In the genomic region with DNA sequence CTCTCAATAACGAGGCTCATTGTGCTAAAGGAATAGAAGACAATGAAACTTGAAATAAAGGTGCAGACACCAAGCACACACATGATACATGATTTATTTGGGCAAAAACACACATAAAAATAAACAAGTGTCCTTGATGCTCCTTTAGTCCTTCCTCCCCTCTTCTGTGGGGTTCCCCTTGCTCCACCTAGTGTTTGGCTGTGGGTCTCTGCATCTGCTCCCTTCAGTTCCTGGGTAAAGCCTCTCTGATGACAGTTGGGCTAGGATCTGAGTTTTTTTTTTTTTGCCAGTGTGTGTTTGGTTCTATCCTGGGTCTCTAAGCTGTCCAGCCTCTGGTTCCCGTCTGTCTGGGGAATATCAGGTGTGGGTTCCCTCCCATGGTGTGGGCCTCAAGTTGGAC, we compare ENCODE assay signal across 11 mouse cellular contexts.
DNase-seq lines count a peak whose midpoint lies in the region; ATAC-seq and TF ChIP-seq lines count a peak whose summit lies in the region.
"Had no signal": no experiment of that assay in that cellular context is flagged by ENCODE, and none has a peak within 500 bp of the region (broad histone marks: within the 10 kb centered on the region; RNA-seq: fewer than 3 reads in every experiment).

No protein-coding gene starts in this region.

- no peaks in the 10 kb centered on the region for H3K27me3 ChIP-seq in kidney, postnatal 0 days (ENCODE audit: insufficient read depth, low read length)
- no peaks in the 10 kb centered on the region for H3K27me3 ChIP-seq in kidney, embryonic 16.5 days (ENCODE audit: insufficient read depth, low read length)
- H3K27me3 ChIP-seq in E14TG2a.4 (ENCODE audit: insufficient read depth, low read length) = no peaks in the 10 kb centered on the region
- no peaks in the 10 kb centered on the region for H3K27me3 ChIP-seq in midbrain, embryonic 14.5 days (ENCODE audit: control insufficient read depth, insufficient read depth, low read length)
- H3K27me3 ChIP-seq: embryonic facial prominence, embryonic 13.5 days; limb, embryonic 13.5 days had no signal

- H3K36me3 ChIP-seq in kidney, postnatal 0 days (ENCODE audit: insufficient read depth, low read length) = no peaks in the 10 kb centered on the region
- H3K36me3 ChIP-seq in kidney, embryonic 16.5 days (ENCODE audit: insufficient read depth, low read length) = peaks cover 9% of the 10 kb centered on the region
- H3K36me3 ChIP-seq in E14TG2a.4 (ENCODE audit: insufficient read depth, low read length) = no peaks in the 10 kb centered on the region
- peaks cover 51% of the 10 kb centered on the region for H3K36me3 ChIP-seq in midbrain, embryonic 14.5 days (ENCODE audit: control insufficient read depth, insufficient read depth, low read length)

- H3K4me1 ChIP-seq in kidney, postnatal 0 days (replicated peaks; ENCODE audit: insufficient read depth, low read length) = no peaks in the 10 kb centered on the region
- no peaks in the 10 kb centered on the region for H3K4me1 ChIP-seq in kidney, embryonic 16.5 days (ENCODE audit: insufficient read depth, low read length)
- no peaks in the 10 kb centered on the region for H3K4me1 ChIP-seq in E14TG2a.4 (replicated peaks; ENCODE audit: low read depth, low read length)
- H3K4me1 ChIP-seq in midbrain, embryonic 14.5 days (ENCODE audit: control insufficient read depth, insufficient read depth, low read length) = no peaks in the 10 kb centered on the region
- H3K4me1 ChIP-seq: embryonic facial prominence, embryonic 13.5 days; limb, embryonic 13.5 days had no signal

- WGBS in kidney, postnatal 0 days = 76% methylated on average over 2 of the region's 2 CpGs
- WGBS in kidney, embryonic 16.5 days = 79% methylated on average over 2 of the region's 2 CpGs
- WGBS in midbrain, embryonic 14.5 days = 85% methylated on average over 2 of the region's 2 CpGs

- H3K27ac ChIP-seq in kidney, postnatal 0 days = no peak overlapping the region
- no peak overlapping the region for H3K27ac ChIP-seq in kidney, embryonic 16.5 days (ENCODE audit: low read length)
- H3K27ac ChIP-seq in midbrain, embryonic 14.5 days (replicated peaks; ENCODE audit: low read depth, low read length) = no peak overlapping the region
- H3K27ac ChIP-seq: embryonic facial prominence, embryonic 13.5 days; limb, embryonic 13.5 days had no signal

- no peak overlapping the region for H3K9ac ChIP-seq in kidney, postnatal 0 days (ENCODE audit: low read depth, low read length)
- no peak overlapping the region for H3K9ac ChIP-seq in kidney, embryonic 16.5 days (replicated peaks; ENCODE audit: low read length)
- H3K9ac ChIP-seq in midbrain, embryonic 14.5 days (replicated peaks; ENCODE audit: low read length) = no peak overlapping the region
- H3K9ac ChIP-seq: embryonic facial prominence, embryonic 13.5 days; limb, embryonic 13.5 days had no signal

- no peak overlapping the region for H3K4me3 ChIP-seq in kidney, postnatal 0 days (replicated peaks; ENCODE audit: low read depth, low read length)
- no peak overlapping the region for H3K4me3 ChIP-seq in kidney, embryonic 16.5 days (ENCODE audit: low read length)
- H3K4me3 ChIP-seq in E14TG2a.4 (replicated peaks; ENCODE audit: low read length) = no peak overlapping the region
- H3K4me3 ChIP-seq in midbrain, embryonic 14.5 days (replicated peaks; ENCODE audit: low read depth, low read length) = no peak overlapping the region
- H3K4me3 ChIP-seq: embryonic facial prominence, embryonic 13.5 days; limb, embryonic 13.5 days had no signal

- ATAC-seq in kidney, postnatal 0 days (replicated peaks; ENCODE audit: low FRiP score, low read depth) = no peak
- no peak for ATAC-seq in kidney, embryonic 16.5 days (ENCODE audit: low FRiP score, low TSS enrichment)
- ATAC-seq in midbrain, embryonic 14.5 days (ENCODE audit: low FRiP score, low TSS enrichment) = no peak

- no peak overlapping the region for H3K4me2 ChIP-seq in kidney, postnatal 0 days (ENCODE audit: low read length)
- no peak overlapping the region for H3K4me2 ChIP-seq in kidney, embryonic 16.5 days (replicated peaks; ENCODE audit: low read depth, low read length)
- no peak overlapping the region for H3K4me2 ChIP-seq in midbrain, embryonic 14.5 days (ENCODE audit: low read length)
- H3K4me2 ChIP-seq: embryonic facial prominence, embryonic 13.5 days; limb, embryonic 13.5 days had no signal

- peak; percentile 59 for TF ChIP-seq CTCF in kidney, postnatal 0 days (IDR thresholded peaks at IDR 0.05; ENCODE audit: low read depth)
- peak; percentile 16; the same call in 1 of the 2 replicates for TF ChIP-seq CTCF in E14TG2a.4 (conservative IDR thresholded peaks at IDR 0.05; ENCODE audit: low read length)

- H3K9me3 ChIP-seq in kidney, postnatal 0 days (replicated peaks; ENCODE audit: low read length) = no peaks in the 10 kb centered on the region
- no peaks in the 10 kb centered on the region for H3K9me3 ChIP-seq in kidney, embryonic 16.5 days (ENCODE audit: low read length)
- no peaks in the 10 kb centered on the region for H3K9me3 ChIP-seq in E14TG2a.4 (ENCODE audit: low read length)
- H3K9me3 ChIP-seq in midbrain, embryonic 14.5 days (ENCODE audit: control insufficient read depth, low read length) = no peaks in the 10 kb centered on the region
- H3K9me3 ChIP-seq: embryonic facial prominence, embryonic 13.5 days; limb, embryonic 13.5 days had no signal

- DNase-seq in adrenal gland, adult 2 months = peak; percentile 18
- DNase-seq in adrenal gland, postnatal 25 days = no peak
- peak; percentile 23 for DNase-seq in kidney, postnatal 0 days (ENCODE audit: low spot score)
- peak; percentile 3 to 42 for DNase-seq in kidney, postnatal 36 days
- no peak for DNase-seq in ovary, postnatal 10 days (ENCODE audit: low spot score)
- DNase-seq in midbrain, embryonic 14.5 days = no peak
- DNase-seq: gastrocnemius, postnatal 10 days had no signal

Comparison
In these comparisons a context has a peak if more than half of its experiments do, and no peak if none do; other contexts are left out.
1. DNase-seq: peak in adrenal gland, adult 2 months (single experiment), kidney, postnatal 0 days (single experiment) and kidney, postnatal 36 days (2 of 2); none in adrenal gland, postnatal 25 days (single experiment), ovary, postnatal 10 days (single experiment) and midbrain, embryonic 14.5 days (single experiment).